Mouse (Mus musculus) embryonic facial prominence, embryonic 11.5 days (tissue): ENCODE measurements around the gene Arhgap20. TPM values are rescaled to one million over a fixed set of nuclear protein-coding genes. Genes with fewer than 3 reads are reported as not detected.

Source experiments
- ATAC-seq: fragments of 200-750 bp; cut with Nextera tagmentation; replicated peaks from 2 replicates; pipeline ENCODE4 v1.8.0; 2017; ENCODE audit warnings: low read depth; ENCODE audit not compliant: insufficient number of reproducible peaks, low FRiP score, low TSS enrichment
- DNase-seq: peaks from one replicate; pipeline ENCODE4 v3.0.0-alpha.2; 2015; ENCODE audit warnings: low spot score
- H3K27ac ChIP-seq: fragments of 300-500 bp; sonication (generic); replicated peaks from 2 replicates; pipeline ENCODE4 v1.5.1; 2014; ENCODE audit warnings: mild to moderate bottlenecking, low read depth, low read length, control low read depth
- H3K27me3 ChIP-seq: fragments of 300-500 bp; sonication (generic); 2 replicates; pipeline ENCODE4 v1.6.1; 2014; ENCODE audit warnings: mild to moderate bottlenecking, low read length, moderate library complexity, mixed read lengths; ENCODE audit not compliant: control insufficient read depth, insufficient read depth
- H3K36me3 ChIP-seq: fragments of 300-500 bp; sonication (generic); replicated peaks from 2 replicates; pipeline ENCODE4 v1.6.1; 2014; ENCODE audit warnings: low read depth, mild to moderate bottlenecking, low read length, moderate library complexity, mixed read lengths; ENCODE audit not compliant: control insufficient read depth, insufficient read depth
- H3K4me1 ChIP-seq: fragments of 300-500 bp; sonication (generic); 2 replicates; pipeline ENCODE4 v1.6.1; 2014; ENCODE audit warnings: low read length, mixed read lengths; ENCODE audit not compliant: control insufficient read depth, insufficient read depth
- H3K4me2 ChIP-seq: fragments of 300-500 bp; sonication (generic); 2 replicates; pipeline ENCODE4 v1.6.1; 2014; ENCODE audit warnings: low read depth, mild to moderate bottlenecking, control low read depth, low read length, moderate library complexity
- H3K4me3 ChIP-seq: fragments of 300-500 bp; sonication (generic); 2 replicates; pipeline ENCODE4 v1.5.1; 2014; ENCODE audit warnings: low read depth, low read length, control low read depth
- H3K9ac ChIP-seq: fragments of 300-500 bp; sonication (generic); replicated peaks from 2 replicates; pipeline ENCODE4 v1.6.1; 2014; ENCODE audit warnings: mild to moderate bottlenecking, control low read depth, low read length
- H3K9me3 ChIP-seq: fragments of 300-500 bp; sonication (generic); replicated peaks from 2 replicates; pipeline ENCODE4 v1.6.1; 2016; ENCODE audit warnings: mild to moderate bottlenecking, low read length, inconsistent platforms, mixed read lengths; ENCODE audit not compliant: control insufficient read depth
- WGBS: fragments of 180-500 bp; shearing (Covaris S2); extraction: QIAGEN DNeasy Blood & Tissue Kit; methylation state at CpG from one replicate; pipeline ENCODE4 v1.1.7; 2014; 5-methylcytosine and 5-hydroxymethylcytosine counted together
- polyA plus RNA-seq: library from polyadenylated mRNA; unstranded; fragments of >200 nt; fragmentation: Nextera tagmentation; extraction: Ambion mirVana; gene quantifications from 2 replicates; pipeline ENCODE4 v1.2.1, GENCODE M21; 2014

Gene Arhgap20
- polyA plus RNA-seq, 1 experiment from 2014 or later: 1.7 TPM

- H3K4me1 ChIP-seq: no peaks in the 10 kb centered on the region
- no peak overlapping the region for H3K4me2 ChIP-seq
- no peak overlapping the region for H3K9ac ChIP-seq
- 85% methylated on average over 1 of the region's 1 CpGs for WGBS
- DNase-seq (no peak), ATAC-seq (no peak)
- no peaks in the 10 kb centered on the region for H3K9me3 ChIP-seq
- no peaks in the 10 kb centered on the region for H3K36me3 ChIP-seq
- H3K4me3 ChIP-seq: no peak overlapping the region
- H3K27ac ChIP-seq: no peak overlapping the region
- no peaks in the 10 kb centered on the region for H3K27me3 ChIP-seq
Observed at GRCm38 (mm10) chr9:51892921-51893320, 127.8 kb downstream of the Arhgap20 start.

Other genes starting within 250 kb of the Arhgap20 start
- gene Fdx1, start 198.2 kb downstream of the Arhgap20 start, polyA plus RNA-seq: 64.0 and 65.0 TPM in 2 replicates